Mouse (Mus musculus): Measurements from ENCODE around the gene Hspa12a. TPM values are rescaled to one million over a fixed set of nuclear protein-coding genes. Genes with fewer than 3 reads are reported as not detected.

Hspa12a gene
- polyA plus RNA-seq, 1 experiment from 2014 or later = 5.1 TPM

GRCm38 (mm10) chr19:58859357-58859756, 84.1 kb downstream of the Hspa12a start:
- Histone ChIP-seq H3K9me3 (peaks cover 4% of the 10 kb centered on the region; the same call in 1 of the 2 replicates), H3K9ac (replicated peaks) (no peak overlapping the region; the same call in 1 of the 2 replicates), H3K4me1 (replicated peaks) (peaks cover 18% of the 10 kb centered on the region), H3K4me3 (replicated peaks) (peak overlapping the region; percentile 62), H3K36me3 (no peaks in the 10 kb centered on the region), H3K27ac (no peak overlapping the region), H3K27me3 (peaks cover 38% of the 10 kb centered on the region), H3K4me2 (peak overlapping the region; percentile 93)
- no peak for ATAC-seq (ENCODE audit: insufficient number of reproducible peaks, insufficient read depth, low FRiP score, low TSS enrichment, low read depth)
- 19% methylated on average over 6 of the region's 6 CpGs for WGBS

- no peaks in the 10 kb centered on the region for H3K9me3 ChIP-seq
- H3K9ac ChIP-seq (replicated peaks) = no peak overlapping the region
- peaks cover 28% of the 10 kb centered on the region for H3K27me3 ChIP-seq
- 89% methylated on average over 9 of the region's 9 CpGs for WGBS
- no peak overlapping the region for H3K4me3 ChIP-seq (replicated peaks)
- H3K27ac ChIP-seq = no peak overlapping the region
- H3K4me2 ChIP-seq = no peak overlapping the region
- no peak for ATAC-seq (ENCODE audit: insufficient number of reproducible peaks, insufficient read depth, low FRiP score, low TSS enrichment, low read depth)
- H3K36me3 ChIP-seq = no peaks in the 10 kb centered on the region
- peaks cover 18% of the 10 kb centered on the region for H3K4me1 ChIP-seq (replicated peaks)
Observed at GRCm38 (mm10) chr19:58856129-58856855, 87.2 kb downstream of the Hspa12a start.

- no peak for ATAC-seq (ENCODE audit: insufficient number of reproducible peaks, insufficient read depth, low FRiP score, low TSS enrichment, low read depth)
- Histone ChIP-seq H3K36me3 (no peaks in the 10 kb centered on the region), H3K4me1 (replicated peaks) (peaks cover 13% of the 10 kb centered on the region), H3K9me3 (no peaks in the 10 kb centered on the region), H3K4me3 (replicated peaks) (no peak overlapping the region), H3K27ac (no peak overlapping the region), H3K4me2 (no peak overlapping the region), H3K9ac (replicated peaks) (no peak overlapping the region), H3K27me3 (peaks cover 19% of the 10 kb centered on the region)
- 68% methylated on average over 3 of the region's 3 CpGs for WGBS
Observed at GRCm38 (mm10) chr19:58854899-58855298, 88.6 kb downstream of the Hspa12a start.

- WGBS = 81% methylated on average over 10 of the region's 10 CpGs
- Histone ChIP-seq H3K27me3 (peaks cover 3% of the 10 kb centered on the region), H3K4me3 (replicated peaks) (no peak overlapping the region), H3K36me3 (no peaks in the 10 kb centered on the region), H3K4me2 (no peak overlapping the region), H3K9ac (replicated peaks) (no peak overlapping the region), H3K27ac (no peak overlapping the region), H3K9me3 (no peaks in the 10 kb centered on the region), H3K4me1 (replicated peaks) (0 out of 2 replicates have a peak, but pooled peaks cover 6% of the 10 kb centered on the region)
- no peak for ATAC-seq (ENCODE audit: insufficient number of reproducible peaks, insufficient read depth, low FRiP score, low TSS enrichment, low read depth)
Observed at GRCm38 (mm10) chr19:58853036-58853735, 90.3 kb downstream of the Hspa12a start.

- Histone ChIP-seq H3K9me3 (no peaks in the 10 kb centered on the region), H3K27ac (no peak overlapping the region), H3K27me3 (no peaks in the 10 kb centered on the region; the same call in 1 of the 2 replicates), H3K4me3 (replicated peaks) (no peak overlapping the region), H3K9ac (replicated peaks) (no peak overlapping the region), H3K36me3 (no peaks in the 10 kb centered on the region), H3K4me2 (no peak overlapping the region), H3K4me1 (replicated peaks) (0 out of 2 replicates have a peak, but pooled peaks cover 6% of the 10 kb centered on the region)
- 72% methylated on average over 4 of the region's 7 CpGs for WGBS
- ATAC-seq (ENCODE audit: insufficient number of reproducible peaks, insufficient read depth, low FRiP score, low TSS enrichment, low read depth) = no peak
Observed at GRCm38 (mm10) chr19:58850719-58851466, 92.6 kb downstream of the Hspa12a start.

- Histone ChIP-seq H3K27ac (no peak overlapping the region), H3K36me3 (no peaks in the 10 kb centered on the region), H3K4me2 (no peak overlapping the region), H3K27me3 (no peaks in the 10 kb centered on the region; the same call in 1 of the 2 replicates), H3K4me1 (replicated peaks) (0 out of 2 replicates have a peak, but pooled peaks cover 6% of the 10 kb centered on the region), H3K9ac (replicated peaks) (no peak overlapping the region), H3K4me3 (replicated peaks) (no peak overlapping the region), H3K9me3 (no peaks in the 10 kb centered on the region)
- 86% methylated on average over 13 of the region's 13 CpGs for WGBS
- no peak for ATAC-seq (ENCODE audit: insufficient number of reproducible peaks, insufficient read depth, low FRiP score, low TSS enrichment, low read depth)
Observed at GRCm38 (mm10) chr19:58849333-58850131, 93.9 kb downstream of the Hspa12a start.

- H3K27ac ChIP-seq = no peak overlapping the region
Observed at GRCm38 (mm10) chr19:58843606-58844005, 99.8 kb downstream of the Hspa12a start.

GRCm38 (mm10) chr19:58840721-58841271, 102.7 kb downstream of the Hspa12a start:
- Histone ChIP-seq H3K27me3 (no peaks in the 10 kb centered on the region), H3K36me3 (no peaks in the 10 kb centered on the region), H3K4me1 (replicated peaks) (no peaks in the 10 kb centered on the region; the same call in 1 of the 2 replicates), H3K9ac (replicated peaks) (no peak overlapping the region), H3K9me3 (no peaks in the 10 kb centered on the region), H3K4me2 (no peak overlapping the region), H3K27ac (no peak overlapping the region), H3K4me3 (replicated peaks) (no peak overlapping the region)
- ATAC-seq (ENCODE audit: insufficient number of reproducible peaks, insufficient read depth, low FRiP score, low TSS enrichment, low read depth) = no peak
- 84% methylated on average over 5 of the region's 5 CpGs for WGBS

More at GRCm38 (mm10) chr19:58843606-58844005, 99.8 kb downstream of the Hspa12a start:
- H3K9ac ChIP-seq (replicated peaks) = no peak overlapping the region
- no peaks in the 10 kb centered on the region for H3K9me3 ChIP-seq
- no peaks in the 10 kb centered on the region; the same call in 1 of the 2 replicates for H3K27me3 ChIP-seq
- no peaks in the 10 kb centered on the region; the same call in 1 of the 2 replicates for H3K4me1 ChIP-seq (replicated peaks)
- ATAC-seq (ENCODE audit: insufficient number of reproducible peaks, insufficient read depth, low FRiP score, low TSS enrichment, low read depth) = no peak
- H3K36me3 ChIP-seq = no peaks in the 10 kb centered on the region
- no peak overlapping the region for H3K4me3 ChIP-seq (replicated peaks)
- WGBS = 90% methylated on average over 3 of the region's 3 CpGs
- H3K4me2 ChIP-seq = no peak overlapping the region

GRCm38 (mm10) chr19:58839806-58840205, 103.6 kb downstream of the Hspa12a start:
- 83% methylated on average over 4 of the region's 4 CpGs for WGBS
- Histone ChIP-seq H3K27ac (no peak overlapping the region), H3K36me3 (no peaks in the 10 kb centered on the region), H3K4me1 (replicated peaks) (no peaks in the 10 kb centered on the region; the same call in 1 of the 2 replicates), H3K9ac (replicated peaks) (no peak overlapping the region), H3K27me3 (no peaks in the 10 kb centered on the region), H3K4me3 (replicated peaks) (no peak overlapping the region), H3K9me3 (no peaks in the 10 kb centered on the region), H3K4me2 (no peak overlapping the region)
- no peak for ATAC-seq (ENCODE audit: insufficient number of reproducible peaks, insufficient read depth, low FRiP score, low TSS enrichment, low read depth)

GRCm38 (mm10) chr19:58839345-58839744, 104.1 kb downstream of the Hspa12a start:
- Histone ChIP-seq H3K9ac (replicated peaks) (no peak overlapping the region), H3K27me3 (no peaks in the 10 kb centered on the region), H3K9me3 (no peaks in the 10 kb centered on the region), H3K27ac (no peak overlapping the region), H3K4me2 (no peak overlapping the region), H3K36me3 (no peaks in the 10 kb centered on the region), H3K4me1 (replicated peaks) (no peaks in the 10 kb centered on the region; the same call in 1 of the 2 replicates), H3K4me3 (replicated peaks) (no peak overlapping the region)
- 74% methylated on average over 3 of the region's 3 CpGs for WGBS
- ATAC-seq (ENCODE audit: insufficient number of reproducible peaks, insufficient read depth, low FRiP score, low TSS enrichment, low read depth) = no peak
